Mouse (Mus musculus): ENCODE data around the gene Tecpr1. TPM values are rescaled to one million over a fixed set of nuclear protein-coding genes. Genes with fewer than 3 reads are reported as not detected.
A peak's percentile ranks its signal among the peaks of the same experiment; 100 is the strongest.

The Tecpr1 gene
- total and polyA plus RNA-seq, 2 experiments = 5.9 to 13.0 TPM

DNA sequence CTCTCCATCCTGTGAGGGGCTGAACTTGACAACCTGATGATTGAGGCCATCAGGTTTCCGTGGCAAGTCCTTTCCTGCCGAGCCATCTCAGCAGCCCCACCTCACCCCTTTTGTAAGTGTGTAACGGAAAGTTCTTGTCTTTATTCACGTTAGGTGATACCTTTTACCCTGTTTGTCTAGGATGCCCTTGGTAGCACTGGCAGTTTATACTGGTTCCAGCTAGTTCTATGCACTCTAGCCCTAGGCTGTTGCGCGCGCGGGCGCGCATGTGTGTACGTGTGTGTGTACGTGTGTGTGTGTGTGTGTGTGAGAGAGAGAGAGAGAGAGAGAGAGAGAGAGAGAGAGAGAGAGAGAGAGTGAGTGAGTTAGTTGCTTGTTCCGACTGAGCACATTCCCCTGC, 40.1 kb upstream of the Tecpr1 start:
- peaks cover 29% of the 10 kb centered on the region for H3K4me1 ChIP-seq (ENCODE audit: control insufficient read depth, insufficient read depth, low read length)
- WGBS = 83% methylated on average over 13 of the region's 13 CpGs
- H3K27ac ChIP-seq (replicated peaks; ENCODE audit: insufficient read depth, low read depth, low read length) = no peak overlapping the region
- H3K79me2 ChIP-seq (ENCODE audit: control insufficient read depth, insufficient read depth, low read length) = peaks cover 49% of the 10 kb centered on the region
- H3K27me3 ChIP-seq (ENCODE audit: control insufficient read depth, insufficient read depth, low read length) = no peaks in the 10 kb centered on the region
- H3K9ac ChIP-seq (ENCODE audit: low read depth, low read length) = no peak overlapping the region
- no peak for TF ChIP-seq POLR2A (IDR thresholded peaks at IDR 0.05; ENCODE audit: extremely low read depth, insufficient read depth, low read length)
- no peak for TF ChIP-seq CTCF (IDR thresholded peaks at IDR 0.05; ENCODE audit: low read depth, low read length)
- no peak overlapping the region for H3K4me3 ChIP-seq (ENCODE audit: insufficient read depth, low read depth, low read length)
- DNase-seq (ENCODE audit: extremely low read depth, low read depth, low spot score) = no peak
- H3K36me3 ChIP-seq (ENCODE audit: control insufficient read depth, insufficient read depth, low read length) = peaks cover 20% of the 10 kb centered on the region

- H3K4me3 ChIP-seq (ENCODE audit: insufficient read depth, low read depth, low read length) = no peak overlapping the region
- H3K27ac ChIP-seq (replicated peaks; ENCODE audit: insufficient read depth, low read depth, low read length) = no peak overlapping the region
- peaks cover 49% of the 10 kb centered on the region for H3K79me2 ChIP-seq (ENCODE audit: control insufficient read depth, insufficient read depth, low read length)
- peaks cover 29% of the 10 kb centered on the region for H3K4me1 ChIP-seq (ENCODE audit: control insufficient read depth, insufficient read depth, low read length)
- H3K27me3 ChIP-seq (ENCODE audit: control insufficient read depth, insufficient read depth, low read length) = no peaks in the 10 kb centered on the region
- H3K9ac ChIP-seq (ENCODE audit: low read depth, low read length) = no peak overlapping the region
- TF ChIP-seq POLR2A (IDR thresholded peaks at IDR 0.05; ENCODE audit: extremely low read depth, insufficient read depth, low read length) (no peak), CTCF (IDR thresholded peaks at IDR 0.05; ENCODE audit: low read depth, low read length) (no peak)
- WGBS = 82% methylated on average over 9 of the region's 9 CpGs
- H3K36me3 ChIP-seq (ENCODE audit: control insufficient read depth, insufficient read depth, low read length) = peaks cover 19% of the 10 kb centered on the region
- DNase-seq (ENCODE audit: extremely low read depth, low read depth, low spot score) = no peak
Measured at GRCm38 (mm10) chr5:144263082-144263481, 39.7 kb upstream of the Tecpr1 start.

DNA sequence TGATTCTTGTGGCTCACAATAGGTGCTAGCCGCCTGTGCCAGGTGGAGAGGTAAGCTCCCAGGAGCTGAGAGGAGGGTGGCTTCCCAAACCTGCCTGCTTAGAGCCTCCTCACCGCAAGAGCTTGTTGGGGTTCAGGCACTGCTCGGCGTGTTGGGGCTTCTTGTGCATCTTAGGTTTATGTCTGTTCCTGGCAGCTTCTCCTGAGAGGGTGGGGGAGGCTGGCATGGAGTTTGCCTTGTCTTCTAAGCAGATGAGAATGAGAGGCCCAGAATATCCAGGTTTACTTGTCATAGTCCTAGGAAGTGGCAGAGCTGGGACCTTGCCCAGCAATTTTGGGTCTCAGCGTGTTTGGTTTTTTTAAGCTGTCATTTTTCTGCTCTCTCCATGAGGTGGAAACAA, 38.4 kb upstream of the Tecpr1 start:
- Histone ChIP-seq H3K36me3 (ENCODE audit: control insufficient read depth, insufficient read depth, low read length) (peaks cover 19% of the 10 kb centered on the region), H3K27ac (replicated peaks; ENCODE audit: insufficient read depth, low read depth, low read length) (peak overlapping the region; percentile 21; the same call in 1 of the 2 replicates), H3K79me2 (ENCODE audit: control insufficient read depth, insufficient read depth, low read length) (peaks cover 54% of the 10 kb centered on the region), H3K27me3 (ENCODE audit: control insufficient read depth, insufficient read depth, low read length) (no peaks in the 10 kb centered on the region), H3K9ac (ENCODE audit: low read depth, low read length) (no peak overlapping the region), H3K4me1 (ENCODE audit: control insufficient read depth, insufficient read depth, low read length) (peaks cover 37% of the 10 kb centered on the region), H3K4me3 (ENCODE audit: insufficient read depth, low read depth, low read length) (no peak overlapping the region)
- TF ChIP-seq POLR2A (IDR thresholded peaks at IDR 0.05; ENCODE audit: extremely low read depth, insufficient read depth, low read length) (no peak), CTCF (IDR thresholded peaks at IDR 0.05; ENCODE audit: low read depth, low read length) (no peak)
- no peak for DNase-seq (ENCODE audit: extremely low read depth, low read depth, low spot score)
- WGBS = 91% methylated on average over 5 of the region's 5 CpGs

DNA sequence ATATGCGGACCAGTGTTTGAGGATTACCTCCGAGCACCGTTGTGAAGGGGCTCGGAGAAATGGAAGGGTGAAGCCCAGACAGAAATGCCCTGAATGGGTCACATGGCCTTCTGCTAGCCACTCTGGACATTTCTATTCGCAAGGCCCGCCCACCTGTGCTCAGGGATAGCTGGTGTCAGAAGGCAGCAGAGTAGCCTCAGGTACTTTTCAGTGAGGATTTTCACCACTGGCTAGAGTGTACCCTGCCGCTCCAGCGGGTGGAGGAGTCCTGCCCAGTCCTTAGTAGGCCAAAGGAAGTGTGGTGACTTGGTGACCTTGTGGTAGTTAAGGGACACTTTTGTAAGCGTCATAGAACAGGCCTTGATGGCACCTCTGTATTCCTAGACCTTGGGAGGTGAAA, 37.9 kb upstream of the Tecpr1 start:
- H3K79me2 ChIP-seq (ENCODE audit: control insufficient read depth, insufficient read depth, low read length) = peaks cover 57% of the 10 kb centered on the region
- H3K9ac ChIP-seq (ENCODE audit: low read depth, low read length) = no peak overlapping the region
- WGBS = 66% methylated on average over 9 of the region's 9 CpGs
- H3K4me3 ChIP-seq (ENCODE audit: insufficient read depth, low read depth, low read length) = no peak overlapping the region
- H3K36me3 ChIP-seq (ENCODE audit: control insufficient read depth, insufficient read depth, low read length) = peaks cover 16% of the 10 kb centered on the region
- H3K4me1 ChIP-seq (ENCODE audit: control insufficient read depth, insufficient read depth, low read length) = peaks cover 38% of the 10 kb centered on the region
- no peak for DNase-seq (ENCODE audit: extremely low read depth, low read depth, low spot score)
- TF ChIP-seq POLR2A (IDR thresholded peaks at IDR 0.05; ENCODE audit: extremely low read depth, insufficient read depth, low read length) = no peak
- no peak for TF ChIP-seq CTCF (IDR thresholded peaks at IDR 0.05; ENCODE audit: low read depth, low read length)
- no peaks in the 10 kb centered on the region for H3K27me3 ChIP-seq (ENCODE audit: control insufficient read depth, insufficient read depth, low read length)
- H3K27ac ChIP-seq (replicated peaks; ENCODE audit: insufficient read depth, low read depth, low read length) = peak overlapping the region; percentile 21; the same call in 1 of the 2 replicates

DNA sequence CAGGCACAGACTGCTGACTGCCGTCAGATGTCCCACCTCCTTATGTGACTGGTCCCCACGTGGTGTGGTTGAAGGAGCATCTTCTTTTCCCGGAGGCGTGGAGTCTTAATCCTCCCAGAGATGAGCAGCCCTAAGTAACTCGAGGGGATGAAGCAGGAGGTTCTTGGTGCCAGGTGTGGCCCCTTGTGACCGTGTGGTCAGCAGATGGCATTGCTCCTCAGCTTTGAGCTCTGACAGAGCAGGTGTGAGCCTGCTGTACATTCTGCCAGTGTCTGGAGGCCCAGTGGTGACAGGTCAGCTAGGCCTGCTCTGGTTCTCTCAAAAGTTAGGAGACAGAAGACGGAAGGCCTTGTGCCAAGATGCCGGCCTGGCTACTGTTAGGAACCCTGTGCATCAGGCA, 37.0 kb upstream of the Tecpr1 start:
- peaks cover 57% of the 10 kb centered on the region for H3K79me2 ChIP-seq (ENCODE audit: control insufficient read depth, insufficient read depth, low read length)
- DNase-seq (ENCODE audit: extremely low read depth, low read depth, low spot score) = no peak
- no peak overlapping the region for H3K4me3 ChIP-seq (ENCODE audit: insufficient read depth, low read depth, low read length)
- H3K27me3 ChIP-seq (ENCODE audit: control insufficient read depth, insufficient read depth, low read length) = no peaks in the 10 kb centered on the region
- TF ChIP-seq POLR2A (IDR thresholded peaks at IDR 0.05; ENCODE audit: extremely low read depth, insufficient read depth, low read length) (no peak), CTCF (IDR thresholded peaks at IDR 0.05; ENCODE audit: low read depth, low read length) (no peak)
- H3K9ac ChIP-seq (ENCODE audit: low read depth, low read length) = no peak overlapping the region
- 79% methylated on average over 8 of the region's 8 CpGs for WGBS
- H3K36me3 ChIP-seq (ENCODE audit: control insufficient read depth, insufficient read depth, low read length) = peaks cover 10% of the 10 kb centered on the region
- H3K4me1 ChIP-seq (ENCODE audit: control insufficient read depth, insufficient read depth, low read length) = peaks cover 38% of the 10 kb centered on the region
- H3K27ac ChIP-seq (replicated peaks; ENCODE audit: insufficient read depth, low read depth, low read length) = no peak overlapping the region

- Histone ChIP-seq H3K36me3 (ENCODE audit: control insufficient read depth, insufficient read depth, low read length) (peaks cover under 1% of the 10 kb centered on the region), H3K4me1 (ENCODE audit: control insufficient read depth, insufficient read depth, low read length) (peaks cover 38% of the 10 kb centered on the region), H3K27me3 (ENCODE audit: control insufficient read depth, insufficient read depth, low read length) (no peaks in the 10 kb centered on the region), H3K27ac (replicated peaks; ENCODE audit: insufficient read depth, low read depth, low read length) (peak overlapping the region; percentile 64), H3K9ac (ENCODE audit: low read depth, low read length) (peak overlapping the region; percentile 46; the same call in 1 of the 2 replicates), H3K79me2 (ENCODE audit: control insufficient read depth, insufficient read depth, low read length) (peaks cover 51% of the 10 kb centered on the region), H3K4me3 (ENCODE audit: insufficient read depth, low read depth, low read length) (no peak overlapping the region)
- TF ChIP-seq CTCF (IDR thresholded peaks at IDR 0.05; ENCODE audit: low read depth, low read length) = no peak
- no peak for TF ChIP-seq POLR2A (IDR thresholded peaks at IDR 0.05; ENCODE audit: extremely low read depth, insufficient read depth, low read length)
- no peak for DNase-seq (ENCODE audit: extremely low read depth, low read depth, low spot score)
- 59% methylated on average over 6 of the region's 6 CpGs for WGBS
Measured at GRCm38 (mm10) chr5:144259228-144259627, 35.8 kb upstream of the Tecpr1 start.

All from liver, adult 2 months (tissue).